Mouse (Mus musculus) neural tube, embryonic 12.5 days (tissue): ENCODE results near the gene Sorcs2. TPM values are rescaled to one million over a fixed set of nuclear protein-coding genes. Genes with fewer than 3 reads are reported as not detected.

Experiments
- ATAC-seq: fragments of 200-750 bp; cut with Nextera tagmentation; 2 replicates; pipeline ENCODE4 v1.8.0; 2017; ENCODE audit warnings: low read depth, mild to moderate bottlenecking, moderate TSS enrichment, moderate library complexity; ENCODE audit not compliant: low FRiP score
- H3K27ac ChIP-seq: fragments of 300-500 bp; sonication (generic); 2 replicates; pipeline ENCODE4 v1.5.1; 2016
- H3K27me3 ChIP-seq: fragments of 300-500 bp; sonication (generic); replicated peaks from 2 replicates; pipeline ENCODE4 v1.6.1; 2016; ENCODE audit warnings: mild to moderate bottlenecking
- H3K36me3 ChIP-seq: fragments of 300-500 bp; sonication (generic); 2 replicates; pipeline ENCODE4 v1.6.1; 2016; ENCODE audit warnings: mild to moderate bottlenecking
- H3K4me1 ChIP-seq: fragments of 300-500 bp; sonication (generic); 2 replicates; pipeline ENCODE4 v1.6.1; 2016
- H3K4me2 ChIP-seq: fragments of 300-500 bp; sonication (generic); replicated peaks from 2 replicates; pipeline ENCODE4 v1.6.1; 2016; ENCODE audit warnings: mild to moderate bottlenecking
- H3K4me3 ChIP-seq: fragments of 300-500 bp; sonication (generic); 2 replicates; pipeline ENCODE4 v1.5.1; 2016
- H3K9ac ChIP-seq: fragments of 300-500 bp; sonication (generic); 2 replicates; pipeline ENCODE4 v1.6.1; 2016; ENCODE audit warnings: mild to moderate bottlenecking
- H3K9me3 ChIP-seq: fragments of 300-500 bp; sonication (generic); 2 replicates; pipeline ENCODE4 v1.6.1; 2016; ENCODE audit warnings: mild to moderate bottlenecking
- WGBS: fragments of 180-500 bp; shearing (Covaris S2); methylation state at CpG from one replicate; pipeline ENCODE4 v1.1.7; 2016; 5-methylcytosine and 5-hydroxymethylcytosine counted together
- polyA plus RNA-seq: library from polyadenylated mRNA; unstranded; fragments of >200 nt; fragmentation: Nextera tagmentation; extraction: Ambion mirVana; gene quantifications from 2 replicates; pipeline ENCODE4 v1.2.1, GENCODE M21; 2016

Gene Sorcs2
- polyA plus RNA-seq, 1 experiment from 2014 or later, result 11.0 TPM

DNA sequence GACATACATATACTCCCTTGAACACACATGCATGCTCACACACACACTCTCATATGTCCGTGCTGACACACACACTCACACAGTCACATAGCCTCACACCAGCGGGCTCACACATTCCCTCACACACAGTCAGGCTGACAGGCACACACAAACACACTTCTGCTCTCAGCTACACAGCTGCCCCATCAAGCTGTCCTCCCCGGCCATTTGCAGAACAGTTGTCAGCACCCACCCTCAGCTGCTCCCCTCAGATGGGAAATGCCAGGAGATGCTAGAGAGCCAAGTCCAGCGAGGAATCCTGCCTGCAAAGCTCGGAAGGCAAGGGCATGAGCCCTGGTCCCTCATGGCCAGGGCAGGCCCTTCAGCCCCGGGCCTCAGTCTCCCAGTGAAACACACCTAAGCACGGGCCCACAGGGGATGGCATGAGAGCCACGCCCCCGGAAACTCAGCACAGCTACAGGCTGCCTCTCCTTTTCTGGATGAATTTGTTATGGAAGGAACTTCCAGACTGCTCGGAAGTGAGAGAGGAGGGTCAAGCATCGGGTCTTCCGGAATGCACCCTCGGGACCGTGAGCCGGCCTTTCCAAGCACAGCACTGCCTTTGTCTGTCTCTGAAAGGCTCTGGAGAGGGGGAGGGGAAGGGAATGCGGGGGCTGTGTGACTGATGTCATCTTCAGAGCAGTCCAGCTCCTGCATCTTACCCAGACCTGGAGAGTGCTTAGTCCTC, 84.4 kb downstream of the Sorcs2 start:
- Histone ChIP-seq H3K36me3 (no peaks in the 10 kb centered on the region), H3K27me3 (no peaks in the 10 kb centered on the region), H3K4me2 (peak overlapping the region; percentile 20), H3K9me3 (no peaks in the 10 kb centered on the region), H3K27ac (no peak overlapping the region), H3K9ac (no peak overlapping the region), H3K4me3 (no peak overlapping the region), H3K4me1 (peaks cover 27% of the 10 kb centered on the region)
- 25% methylated on average over 16 of the region's 16 CpGs for WGBS
- peak; percentile 59; the same call in 1 of the 2 replicates for ATAC-seq

DNA sequence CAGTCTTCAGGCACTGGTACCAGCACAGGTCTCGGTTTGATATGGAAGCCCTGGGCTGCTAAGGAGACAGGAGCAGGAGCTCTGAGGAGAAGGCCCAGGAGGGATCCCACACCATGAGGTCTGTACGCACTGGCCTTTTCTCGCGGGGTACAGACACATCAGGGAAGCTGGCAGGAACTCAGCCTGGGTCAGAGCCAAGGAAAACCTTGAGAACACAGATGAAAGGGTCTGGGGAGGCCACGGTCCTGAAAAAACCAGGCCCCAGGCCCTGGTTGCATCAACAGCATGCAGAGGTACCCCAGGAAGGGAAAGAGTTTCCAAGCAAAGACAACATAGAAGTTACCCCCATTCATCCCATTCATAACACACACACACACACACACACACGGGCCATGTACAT, 85.0 kb downstream of the Sorcs2 start:
- H3K36me3 ChIP-seq, result no peaks in the 10 kb centered on the region
- H3K4me2 ChIP-seq, result peak overlapping the region; percentile 20
- H3K9me3 ChIP-seq, result no peaks in the 10 kb centered on the region
- H3K27ac ChIP-seq, result no peak overlapping the region
- H3K4me1 ChIP-seq, result peaks cover 25% of the 10 kb centered on the region
- H3K4me3 ChIP-seq, result no peak overlapping the region
- WGBS, result 68% methylated on average over 6 of the region's 6 CpGs
- no peak overlapping the region for H3K9ac ChIP-seq
- no peak for ATAC-seq
- H3K27me3 ChIP-seq, result no peaks in the 10 kb centered on the region

DNA sequence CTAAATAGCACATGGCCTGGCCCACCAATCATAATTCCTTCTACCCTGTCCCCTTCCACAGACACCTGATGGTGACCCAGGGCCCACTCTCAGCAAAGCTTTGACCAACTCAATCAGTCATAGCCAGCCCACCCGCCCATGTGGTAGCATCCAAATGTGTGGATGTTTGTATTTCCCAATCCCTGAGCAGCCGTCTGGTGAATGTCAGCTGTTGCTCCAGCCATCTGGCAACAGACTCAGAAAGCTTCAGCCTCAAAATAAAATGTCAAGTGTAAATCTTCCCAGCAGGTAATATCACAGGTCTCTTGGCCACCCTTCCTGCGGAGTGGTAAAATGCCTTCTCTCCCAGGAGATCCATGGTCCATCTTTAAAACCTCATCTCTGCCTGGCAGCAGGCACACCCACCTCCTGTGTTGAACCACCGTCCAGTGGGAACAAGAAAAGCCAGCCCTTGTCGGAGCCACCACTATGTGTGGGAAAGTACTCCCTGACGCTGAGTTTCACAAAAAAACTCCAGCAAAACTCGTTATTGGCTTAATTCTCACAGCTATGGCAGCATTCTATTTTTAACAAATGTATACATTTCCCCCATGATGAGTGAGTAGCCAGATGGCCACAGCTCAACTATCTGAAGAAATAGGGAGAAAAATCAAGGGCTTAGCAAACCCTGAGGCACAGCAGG, 93.5 kb downstream of the Sorcs2 start:
- Histone ChIP-seq H3K4me2 (no peak overlapping the region), H3K9me3 (no peaks in the 10 kb centered on the region), H3K4me3 (no peak overlapping the region), H3K27ac (no peak overlapping the region), H3K4me1 (no peaks in the 10 kb centered on the region), H3K36me3 (no peaks in the 10 kb centered on the region), H3K27me3 (no peaks in the 10 kb centered on the region), H3K9ac (no peak overlapping the region)
- WGBS, result 78% methylated on average over 7 of the region's 7 CpGs
- no peak for ATAC-seq

DNA sequence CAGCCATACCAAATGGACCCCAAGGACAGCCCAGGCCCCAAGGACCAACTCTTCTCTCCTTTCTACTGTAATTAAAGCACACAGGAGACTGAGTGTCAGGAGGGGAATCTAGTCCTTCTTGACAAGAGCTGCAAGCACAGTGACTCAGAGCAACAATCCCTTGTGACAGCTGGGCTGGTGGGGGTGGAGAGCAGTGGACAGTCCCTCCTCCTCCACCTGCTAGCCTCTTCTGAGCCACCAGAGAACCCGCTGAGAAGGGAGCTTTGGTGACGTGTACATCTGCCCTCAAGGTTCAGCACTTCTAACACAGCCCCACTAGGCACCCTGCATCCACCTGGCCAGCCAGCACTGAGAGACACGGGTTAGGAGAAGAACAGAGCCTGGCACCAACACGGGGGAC, 96.8 kb downstream of the Sorcs2 start:
- H3K9ac ChIP-seq, result no peak overlapping the region
- H3K4me3 ChIP-seq, result no peak overlapping the region
- 66% methylated on average over 4 of the region's 4 CpGs for WGBS
- H3K27me3 ChIP-seq, result no peaks in the 10 kb centered on the region
- no peaks in the 10 kb centered on the region for H3K36me3 ChIP-seq
- ATAC-seq, result no peak
- no peaks in the 10 kb centered on the region for H3K4me1 ChIP-seq
- H3K9me3 ChIP-seq, result no peaks in the 10 kb centered on the region
- H3K27ac ChIP-seq, result no peak overlapping the region
- no peak overlapping the region for H3K4me2 ChIP-seq

DNA sequence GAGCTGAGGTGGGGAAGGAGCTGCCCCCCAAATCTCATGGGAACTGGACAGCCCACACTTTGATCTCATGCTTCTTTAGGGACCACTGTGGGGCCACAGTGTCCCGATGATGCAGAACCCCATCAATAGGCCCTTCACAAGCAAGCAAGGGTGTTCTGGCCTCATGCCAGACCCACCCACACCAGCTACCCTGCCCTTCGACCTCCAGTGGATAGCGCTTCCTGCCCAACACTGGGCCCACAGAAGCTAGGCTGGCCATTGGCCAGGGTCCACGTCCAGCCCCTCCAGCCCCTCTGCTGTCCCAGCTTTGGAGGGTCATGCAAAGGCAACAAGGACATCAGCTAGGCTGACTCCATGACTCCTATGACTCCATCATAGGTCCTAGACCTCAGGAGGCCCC, 99.9 kb downstream of the Sorcs2 start:
- H3K27me3 ChIP-seq, result no peaks in the 10 kb centered on the region
- WGBS, result 79% methylated on average over 4 of the region's 4 CpGs
- no peaks in the 10 kb centered on the region for H3K9me3 ChIP-seq
- H3K27ac ChIP-seq, result no peak overlapping the region
- ATAC-seq, result no peak
- no peak overlapping the region for H3K9ac ChIP-seq
- H3K4me1 ChIP-seq, result no peaks in the 10 kb centered on the region
- no peak overlapping the region for H3K4me3 ChIP-seq
- no peak overlapping the region for H3K4me2 ChIP-seq
- H3K36me3 ChIP-seq, result no peaks in the 10 kb centered on the region

DNA sequence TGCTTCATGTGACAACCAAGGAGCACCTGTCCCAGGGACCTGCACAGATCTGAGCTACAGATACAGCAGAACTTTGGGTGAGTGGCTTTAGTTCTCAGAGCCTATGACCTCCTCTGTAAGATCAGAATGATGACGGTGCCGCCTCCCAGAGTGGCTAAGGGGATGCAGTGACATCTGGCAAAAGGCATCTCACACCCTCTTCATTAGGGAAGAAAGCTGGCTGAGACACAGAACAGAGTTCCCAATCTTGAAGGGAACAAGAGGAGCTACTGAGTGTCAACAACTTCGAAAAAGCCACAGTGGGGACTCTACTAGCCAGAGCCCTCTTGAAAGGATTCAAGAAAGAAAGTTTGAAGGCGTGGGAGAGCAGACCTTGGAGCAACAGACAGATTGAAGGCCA, 100.7 kb downstream of the Sorcs2 start:
- 80% methylated on average over 4 of the region's 4 CpGs for WGBS
- Histone ChIP-seq H3K27ac (no peak overlapping the region), H3K4me1 (no peaks in the 10 kb centered on the region), H3K4me2 (no peak overlapping the region), H3K9ac (no peak overlapping the region), H3K27me3 (no peaks in the 10 kb centered on the region), H3K9me3 (no peaks in the 10 kb centered on the region), H3K4me3 (no peak overlapping the region), H3K36me3 (no peaks in the 10 kb centered on the region)
- ATAC-seq, result no peak

DNA sequence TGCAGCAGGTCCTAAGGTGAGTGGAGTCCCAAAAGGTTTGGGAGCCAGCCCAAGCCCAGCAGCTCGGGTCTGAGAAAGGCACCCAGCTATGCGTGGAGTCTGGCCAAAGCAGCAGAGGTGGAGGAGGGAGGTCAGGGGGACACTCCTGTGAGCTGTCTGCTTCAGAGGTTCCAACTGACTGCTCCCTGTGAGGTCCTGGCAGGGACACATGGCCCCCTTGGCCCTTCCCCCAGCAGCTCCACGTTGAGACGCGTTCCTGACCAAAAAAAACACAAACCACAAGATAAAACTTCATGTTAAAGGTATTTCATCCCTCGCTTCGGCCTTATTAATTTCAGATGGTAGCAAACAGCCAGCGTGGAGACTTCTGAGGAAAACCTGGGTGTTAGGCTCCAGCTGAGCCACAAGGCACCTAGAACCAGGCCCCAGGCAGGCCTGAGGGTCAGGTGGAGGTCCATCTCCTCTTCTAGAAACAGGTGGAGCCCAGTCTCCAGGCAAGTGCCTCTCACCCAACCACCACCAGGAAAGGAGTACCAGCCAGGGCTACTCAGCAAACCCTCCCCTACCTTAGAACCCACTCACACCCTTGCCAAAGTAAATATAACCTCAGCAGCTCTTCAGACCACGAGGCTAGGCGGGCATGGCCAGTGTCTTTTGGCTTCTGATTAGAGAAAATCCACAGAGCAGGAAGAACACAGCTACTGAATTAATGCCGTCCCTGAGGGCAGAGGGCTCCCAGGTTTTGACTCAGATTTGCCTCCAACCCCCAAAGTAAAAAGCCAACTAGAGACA, 104.6 kb downstream of the Sorcs2 start:
- 79% methylated on average over 11 of the region's 11 CpGs for WGBS
- Histone ChIP-seq H3K4me3 (no peak overlapping the region), H3K4me2 (no peak overlapping the region), H3K27ac (no peak overlapping the region), H3K9me3 (no peaks in the 10 kb centered on the region), H3K27me3 (no peaks in the 10 kb centered on the region), H3K4me1 (no peaks in the 10 kb centered on the region), H3K9ac (no peak overlapping the region), H3K36me3 (no peaks in the 10 kb centered on the region)
- ATAC-seq, result no peak

DNA sequence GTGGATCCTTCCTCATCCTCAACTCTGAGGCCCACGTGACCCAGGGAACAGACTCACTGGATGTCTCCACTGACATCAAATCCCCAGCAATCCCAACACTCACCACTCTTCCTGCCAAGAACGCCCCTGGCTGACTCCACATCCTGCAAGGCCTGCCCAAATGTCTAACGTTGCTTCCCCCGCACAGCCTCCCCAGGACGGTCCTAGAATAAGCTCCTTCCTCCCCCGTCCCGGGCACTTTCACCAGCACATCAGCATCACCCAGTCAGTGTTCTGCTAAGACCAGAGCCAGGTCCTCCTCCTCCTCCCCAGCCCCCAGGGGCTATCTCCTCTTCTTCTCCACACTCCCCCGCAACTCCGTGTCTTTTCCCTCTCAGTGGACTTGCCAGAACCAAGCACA, 105.6 kb downstream of the Sorcs2 start:
- H3K27ac ChIP-seq, result no peak overlapping the region
- H3K36me3 ChIP-seq, result no peaks in the 10 kb centered on the region
- no peaks in the 10 kb centered on the region for H3K4me1 ChIP-seq
- no peak overlapping the region for H3K4me2 ChIP-seq
- H3K27me3 ChIP-seq, result no peaks in the 10 kb centered on the region
- H3K4me3 ChIP-seq, result no peak overlapping the region
- H3K9me3 ChIP-seq, result no peaks in the 10 kb centered on the region
- no peak for ATAC-seq
- 89% methylated on average over 9 of the region's 9 CpGs for WGBS
- no peak overlapping the region for H3K9ac ChIP-seq

DNA sequence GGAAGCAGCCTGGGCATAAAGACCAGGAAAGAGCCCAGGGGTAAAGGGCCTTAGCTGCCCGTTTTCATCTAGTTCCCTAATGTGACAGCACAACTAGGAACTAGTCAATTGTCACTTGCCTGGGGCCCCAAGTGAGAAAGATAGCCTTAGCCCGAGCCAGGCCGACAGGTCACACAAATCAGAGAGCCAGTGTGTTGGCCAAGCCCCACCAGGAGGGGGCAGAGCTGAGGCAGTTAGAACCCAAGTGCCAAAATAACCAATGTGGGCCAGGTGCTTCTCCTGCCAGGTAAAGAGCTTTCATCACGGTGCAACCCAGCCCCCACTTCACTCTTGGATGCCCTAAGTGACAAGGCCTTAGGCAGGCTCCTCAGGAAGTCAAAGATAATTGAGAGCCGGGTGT, 106.7 kb downstream of the Sorcs2 start:
- no peaks in the 10 kb centered on the region for H3K4me1 ChIP-seq
- no peaks in the 10 kb centered on the region for H3K27me3 ChIP-seq
- no peak overlapping the region for H3K4me2 ChIP-seq
- no peaks in the 10 kb centered on the region for H3K9me3 ChIP-seq
- no peak overlapping the region for H3K27ac ChIP-seq
- WGBS, result 58% methylated on average over 5 of the region's 5 CpGs
- ATAC-seq, result no peak
- H3K4me3 ChIP-seq, result no peak overlapping the region
- no peaks in the 10 kb centered on the region for H3K36me3 ChIP-seq
- H3K9ac ChIP-seq, result no peak overlapping the region

DNA sequence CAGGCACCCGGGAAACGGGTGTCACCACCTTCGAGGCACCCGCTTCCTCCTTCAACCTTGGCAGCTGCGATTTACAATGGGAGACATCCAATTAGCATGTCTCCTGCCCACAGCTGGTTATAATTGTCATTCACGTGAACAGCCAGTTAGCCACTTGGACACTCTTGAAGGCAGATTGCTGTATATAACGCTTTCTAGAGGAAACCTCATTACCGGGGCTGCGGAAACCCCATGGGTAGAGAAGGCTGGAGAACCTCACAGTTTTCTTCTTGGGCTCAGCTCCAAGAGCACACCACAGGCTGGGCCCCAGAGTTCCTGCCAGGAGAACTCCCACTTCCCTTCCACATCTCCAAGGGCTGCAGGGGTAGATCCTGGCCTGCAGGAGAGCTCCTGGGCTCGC, 112.5 kb downstream of the Sorcs2 start:
- Histone ChIP-seq H3K4me1 (peaks cover 4% of the 10 kb centered on the region), H3K4me3 (no peak overlapping the region), H3K4me2 (no peak overlapping the region), H3K36me3 (no peaks in the 10 kb centered on the region), H3K9me3 (no peaks in the 10 kb centered on the region), H3K27ac (no peak overlapping the region), H3K27me3 (no peaks in the 10 kb centered on the region), H3K9ac (no peak overlapping the region)
- 52% methylated on average over 10 of the region's 10 CpGs for WGBS
- ATAC-seq, result no peak

DNA sequence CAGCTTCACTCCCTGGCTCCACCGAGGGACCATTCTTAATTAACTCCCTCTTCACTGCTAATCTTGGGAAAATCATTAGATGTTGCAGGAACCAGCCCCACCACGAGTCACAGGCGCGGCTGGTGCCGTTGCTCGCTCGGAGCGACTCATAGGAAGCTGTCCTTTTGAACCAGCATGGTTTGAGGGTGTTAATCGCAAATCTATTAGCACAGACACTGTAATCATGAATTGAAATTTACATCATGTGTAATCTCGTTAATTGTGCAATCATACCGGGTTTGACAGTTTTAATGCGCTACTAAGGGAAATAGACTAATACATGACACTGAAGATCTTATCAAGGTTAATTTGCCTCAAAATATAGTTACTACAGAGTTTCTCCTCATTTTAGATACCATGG, 118.0 kb downstream of the Sorcs2 start:
- peaks cover 4% of the 10 kb centered on the region; the same call in 1 of the 2 replicates for H3K4me1 ChIP-seq
- no peak overlapping the region for H3K27ac ChIP-seq
- H3K4me3 ChIP-seq, result no peak overlapping the region
- no peak for ATAC-seq
- no peaks in the 10 kb centered on the region for H3K27me3 ChIP-seq
- H3K9ac ChIP-seq, result no peak overlapping the region
- H3K4me2 ChIP-seq, result no peak overlapping the region
- H3K9me3 ChIP-seq, result no peaks in the 10 kb centered on the region
- 79% methylated on average over 12 of the region's 12 CpGs for WGBS
- no peaks in the 10 kb centered on the region for H3K36me3 ChIP-seq

DNA sequence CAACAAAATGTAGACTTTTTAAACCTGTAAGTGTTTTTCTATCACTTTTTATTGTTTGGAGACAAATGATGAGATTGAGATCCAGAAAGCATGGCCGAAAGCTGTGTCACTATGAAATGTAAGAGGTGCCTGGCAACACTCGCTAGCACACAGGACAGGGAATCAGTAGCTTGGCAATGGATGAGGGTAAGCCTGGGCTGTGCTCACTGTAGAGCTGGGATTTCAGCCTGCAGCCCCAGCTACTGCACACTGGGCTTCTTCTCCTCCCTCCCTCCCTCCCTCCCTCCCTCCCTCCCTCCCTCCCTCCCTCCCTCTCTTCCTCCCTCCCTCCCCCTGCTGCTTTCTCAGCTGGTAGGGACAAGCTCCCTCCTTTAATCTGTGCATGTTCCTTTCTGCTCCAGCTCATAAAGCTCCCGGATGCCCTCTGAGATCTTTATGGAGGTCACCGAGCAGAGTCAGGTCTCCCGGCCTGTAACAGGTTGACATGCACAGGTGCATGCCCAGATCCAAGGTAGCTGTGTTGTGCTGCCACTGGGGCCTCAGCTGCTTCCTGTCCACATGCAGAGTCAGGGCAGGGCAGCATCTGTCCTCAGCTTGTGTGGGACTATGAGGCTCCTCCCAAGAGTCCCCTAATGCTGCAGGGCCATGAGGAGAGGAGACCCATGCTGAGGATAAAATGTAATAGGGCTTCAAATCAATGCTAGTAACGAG, 123.1 kb downstream of the Sorcs2 start:
- 65% methylated on average over 6 of the region's 6 CpGs for WGBS
- Histone ChIP-seq H3K27me3 (no peaks in the 10 kb centered on the region), H3K9me3 (no peaks in the 10 kb centered on the region), H3K36me3 (no peaks in the 10 kb centered on the region), H3K4me1 (peaks cover 4% of the 10 kb centered on the region; the same call in 1 of the 2 replicates), H3K4me2 (no peak overlapping the region), H3K4me3 (no peak overlapping the region), H3K27ac (no peak overlapping the region), H3K9ac (no peak overlapping the region)
- ATAC-seq, result no peak
